Mouse (Mus musculus) limb, embryonic 13.5 days (tissue): Measurements from ENCODE around the gene Gm7879. TPM values are rescaled to one million over a fixed set of nuclear protein-coding genes. Genes with fewer than 3 reads are reported as not detected.

Experiments used
- ATAC-seq: fragments of 200-750 bp; cut with Nextera tagmentation; 2 replicates; pipeline ENCODE4 v1.8.0; 2017; ENCODE audit warnings: low read depth, moderate number of reproducible peaks, moderate TSS enrichment; ENCODE audit not compliant: low FRiP score
- H3K27ac ChIP-seq: fragments of 300-500 bp; sonication (generic); 2 replicates; pipeline ENCODE4 v1.5.1; 2015; ENCODE audit warnings: inconsistent platforms, mild to moderate bottlenecking, moderate library complexity
- H3K27me3 ChIP-seq: fragments of 300-500 bp; sonication (generic); 2 replicates; pipeline ENCODE4 v1.6.1; 2015; ENCODE audit warnings: mild to moderate bottlenecking, inconsistent platforms
- H3K36me3 ChIP-seq: fragments of 300-500 bp; sonication (generic); 2 replicates; pipeline ENCODE4 v1.6.1; 2015; ENCODE audit warnings: inconsistent platforms, mild to moderate bottlenecking, moderate library complexity
- H3K4me1 ChIP-seq: fragments of 300-500 bp; sonication (generic); 2 replicates; pipeline ENCODE4 v1.6.1; 2015; ENCODE audit warnings: inconsistent platforms
- H3K4me2 ChIP-seq: fragments of 300-500 bp; sonication (generic); replicated peaks from 2 replicates; pipeline ENCODE4 v1.6.1; 2015; ENCODE audit warnings: inconsistent platforms, mild to moderate bottlenecking, moderate library complexity
- H3K4me3 ChIP-seq: fragments of 300-500 bp; sonication (generic); 2 replicates; pipeline ENCODE4 v1.5.1; 2015; ENCODE audit warnings: moderate library complexity, mild to moderate bottlenecking, inconsistent platforms
- H3K9ac ChIP-seq: fragments of 300-500 bp; sonication (generic); 2 replicates; pipeline ENCODE4 v1.6.1; 2015; ENCODE audit warnings: mild to moderate bottlenecking, inconsistent platforms
- H3K9me3 ChIP-seq: fragments of 300-500 bp; sonication (generic); 2 replicates; pipeline ENCODE4 v1.6.1; 2016; ENCODE audit warnings: inconsistent platforms
- WGBS: fragments of 180-500 bp; shearing (Covaris S2); methylation state at CpG from one replicate; pipeline ENCODE4 v1.1.7; 2015; 5-methylcytosine and 5-hydroxymethylcytosine counted together
- polyA plus RNA-seq: library from polyadenylated mRNA; unstranded; fragments of >200 nt; fragmentation: Nextera tagmentation; extraction: Ambion mirVana; gene quantifications from 2 replicates; pipeline ENCODE4 v1.2.1, GENCODE M21; 2015

The Gm7879 gene
- polyA plus RNA-seq, 1 experiment from 2014 or later: 0.57 TPM

DNA sequence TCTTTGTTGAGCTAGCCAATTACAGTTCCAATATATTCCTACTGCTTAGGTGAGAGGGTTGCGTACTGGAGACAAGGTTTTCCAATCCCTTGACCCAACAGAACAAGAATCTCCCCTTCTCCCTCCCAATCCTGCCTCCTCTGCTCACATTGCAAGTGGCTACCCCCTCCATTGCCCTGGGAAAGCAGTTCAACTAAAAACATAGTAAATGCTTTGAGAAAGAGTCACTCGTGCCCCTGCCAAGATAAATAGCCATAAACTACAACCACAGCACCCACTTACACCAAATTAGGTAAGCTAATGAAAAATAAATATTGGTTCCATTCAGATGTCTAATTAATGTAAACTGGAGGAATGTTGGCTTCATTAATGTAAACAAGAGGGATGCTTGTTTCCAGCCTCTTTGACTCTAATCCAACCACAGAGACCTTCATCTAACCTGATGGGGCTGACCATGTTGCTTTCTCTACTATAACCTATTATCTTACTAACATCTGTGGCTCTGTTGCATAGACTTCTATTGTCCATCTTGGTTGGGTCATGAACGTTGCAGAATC is 47.0 kb downstream of the Gm7879 start:
- H3K27me3 ChIP-seq: no peaks in the 10 kb centered on the region
- no peaks in the 10 kb centered on the region for H3K9me3 ChIP-seq
- no peak overlapping the region for H3K9ac ChIP-seq
- no peak overlapping the region for H3K27ac ChIP-seq
- H3K4me3 ChIP-seq: no peak overlapping the region
- no peaks in the 10 kb centered on the region for H3K4me1 ChIP-seq
- 72% methylated on average over 3 of the region's 3 CpGs for WGBS
- peak; percentile 44 for ATAC-seq
- no peaks in the 10 kb centered on the region for H3K36me3 ChIP-seq
- H3K4me2 ChIP-seq: no peak overlapping the region

DNA sequence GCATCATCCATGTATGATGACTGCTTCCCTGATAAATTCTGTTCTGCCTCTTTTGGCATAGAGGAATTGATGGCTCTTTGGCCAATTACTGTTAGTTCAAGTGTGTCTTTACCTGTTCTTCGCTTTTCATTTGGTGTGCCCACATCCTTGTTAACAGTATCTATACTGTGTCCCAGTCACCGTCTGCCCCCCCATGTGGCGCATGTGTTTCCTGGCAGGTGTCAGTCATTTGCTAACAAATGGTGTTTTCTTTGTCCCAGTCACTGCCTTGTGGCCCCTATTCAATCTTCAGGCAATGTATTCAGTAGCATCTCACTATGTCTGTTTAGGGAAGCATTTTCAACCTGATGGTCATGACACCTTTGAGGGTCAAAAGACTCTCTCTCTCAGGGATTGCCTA is 48.1 kb downstream of the Gm7879 start:
- Histone ChIP-seq H3K4me3 (no peak overlapping the region), H3K36me3 (no peaks in the 10 kb centered on the region), H3K4me2 (no peak overlapping the region), H3K9me3 (no peaks in the 10 kb centered on the region), H3K27me3 (no peaks in the 10 kb centered on the region), H3K9ac (no peak overlapping the region), H3K4me1 (no peaks in the 10 kb centered on the region), H3K27ac (no peak overlapping the region)
- no peak for ATAC-seq
- 88% methylated on average over 3 of the region's 3 CpGs for WGBS

Other genes with a start within 250 kb of the Gm7879 start
- 0.05 and 0.14 TPM in 2 replicates for gene Bst1, start 94.3 kb upstream of the Gm7879 start, polyA plus RNA-seq
- 56.7 and 58.6 TPM in 2 replicates for gene Fbxl5, start 91.5 kb upstream of the Gm7879 start, polyA plus RNA-seq
- gene Cd38, start 44.6 kb upstream of the Gm7879 start, polyA plus RNA-seq: 9.6 and 10.0 TPM in 2 replicates
- gene Fgfbp1, start 68.6 kb downstream of the Gm7879 start, polyA plus RNA-seq: 14.3 and 17.9 TPM in 2 replicates
- 57.1 and 62.7 TPM in 2 replicates for gene Prom1, start 188.9 kb downstream of the Gm7879 start, polyA plus RNA-seq